14 mouse cellular contexts compared by ENCODE assay signal in genomic region chr12:73415856-73416366, GRCm38 (mm10).
DNase-seq lines count a peak whose midpoint lies in the region; ATAC-seq and TF ChIP-seq lines count a peak whose summit lies in the region.
"Had no signal": no experiment of that assay in that cellular context is flagged by ENCODE, and none has a peak within 500 bp of the region (broad histone marks: within the 10 kb centered on the region; RNA-seq: fewer than 3 reads in every experiment).

No protein-coding gene starts in this region.

- TF ChIP-seq POLR2A in myocyte (IDR thresholded peaks at IDR 0.05; ENCODE audit: insufficient read length, low read depth): no peak
- no peak for TF ChIP-seq POLR2A in lung, adult 2 months (IDR thresholded peaks at IDR 0.05; ENCODE audit: borderline replicate concordance, extremely low read depth, low read depth, low read length)

- no peaks in the 10 kb centered on the region for H3K36me3 ChIP-seq in forebrain, embryonic 14.5 days (ENCODE audit: control insufficient read depth, insufficient read depth, low read length)
- H3K36me3 ChIP-seq in forebrain, embryonic 11.5 days (ENCODE audit: control insufficient read depth, insufficient read depth, low read length): no peaks in the 10 kb centered on the region
- H3K36me3 ChIP-seq in embryonic facial prominence, embryonic 15.5 days: no peaks in the 10 kb centered on the region
- no peaks in the 10 kb centered on the region for H3K36me3 ChIP-seq in limb, embryonic 10.5 days
- H3K36me3 ChIP-seq in myocyte (ENCODE audit: control insufficient read depth, insufficient read depth): no peaks in the 10 kb centered on the region
- no peaks in the 10 kb centered on the region for H3K36me3 ChIP-seq in kidney, embryonic 16.5 days (ENCODE audit: insufficient read depth, low read length)
- H3K36me3 ChIP-seq: heart, embryonic 15.5 days; kidney, embryonic 15.5 days; lung, embryonic 15.5 days had no signal

- H3K9ac ChIP-seq in forebrain, embryonic 14.5 days (ENCODE audit: low read length): no peak overlapping the region
- no peak overlapping the region for H3K9ac ChIP-seq in forebrain, embryonic 11.5 days (ENCODE audit: low read length)
- no peak overlapping the region for H3K9ac ChIP-seq in embryonic facial prominence, embryonic 15.5 days
- no peak overlapping the region for H3K9ac ChIP-seq in kidney, embryonic 16.5 days (replicated peaks; ENCODE audit: low read length)
- H3K9ac ChIP-seq: heart, embryonic 15.5 days; kidney, embryonic 15.5 days; lung, embryonic 15.5 days had no signal

- no peak overlapping the region for H3K4me2 ChIP-seq in forebrain, embryonic 14.5 days (ENCODE audit: low read length)
- no peak overlapping the region for H3K4me2 ChIP-seq in forebrain, embryonic 11.5 days (ENCODE audit: low read depth, low read length, severe bottlenecking)
- no peak overlapping the region for H3K4me2 ChIP-seq in embryonic facial prominence, embryonic 15.5 days (replicated peaks)
- peak overlapping the region; percentile 51 for H3K4me2 ChIP-seq in myocyte (ENCODE audit: low read depth)
- no peak overlapping the region for H3K4me2 ChIP-seq in kidney, embryonic 16.5 days (replicated peaks; ENCODE audit: low read depth, low read length)
- H3K4me2 ChIP-seq: heart, embryonic 15.5 days; kidney, embryonic 15.5 days; lung, embryonic 15.5 days had no signal

- no peak for TF ChIP-seq CTCF in lung, adult 2 months (IDR thresholded peaks at IDR 0.05; ENCODE audit: insufficient read depth, low read length)

- H3K27ac ChIP-seq in forebrain, embryonic 14.5 days (ENCODE audit: low read depth, low read length): no peak overlapping the region
- H3K27ac ChIP-seq in forebrain, embryonic 11.5 days (ENCODE audit: low read depth, low read length): no peak overlapping the region
- H3K27ac ChIP-seq in embryonic facial prominence, embryonic 15.5 days (replicated peaks): peak overlapping the region; percentile 51
- H3K27ac ChIP-seq in limb, embryonic 10.5 days: peak overlapping the region; percentile 69; the same call in 1 of the 2 replicates
- H3K27ac ChIP-seq in kidney, embryonic 16.5 days (ENCODE audit: low read length): no peak overlapping the region
- H3K27ac ChIP-seq: heart, embryonic 15.5 days; kidney, embryonic 15.5 days; lung, embryonic 15.5 days had no signal

- ATAC-seq in forebrain, embryonic 14.5 days: peak; percentile 61; the same call in 1 of the 2 replicates
- ATAC-seq in forebrain, embryonic 11.5 days (replicated peaks; ENCODE audit: low FRiP score): no peak
- peak; percentile 12; the same call in 1 of the 2 replicates for ATAC-seq in embryonic facial prominence, embryonic 15.5 days (ENCODE audit: insufficient number of reproducible peaks, low FRiP score, low TSS enrichment, low read depth)
- no peak for ATAC-seq in kidney, embryonic 16.5 days (ENCODE audit: low FRiP score, low TSS enrichment)
- ATAC-seq: inflammation-experienced regulatory T-cells, adult 6 months had no signal

- no peaks in the 10 kb centered on the region for H3K9me3 ChIP-seq in forebrain, embryonic 14.5 days (replicated peaks; ENCODE audit: control insufficient read depth, low read length)
- H3K9me3 ChIP-seq in forebrain, embryonic 11.5 days (ENCODE audit: control insufficient read depth, low read length): no peaks in the 10 kb centered on the region
- no peaks in the 10 kb centered on the region for H3K9me3 ChIP-seq in embryonic facial prominence, embryonic 15.5 days (replicated peaks)
- no peaks in the 10 kb centered on the region for H3K9me3 ChIP-seq in limb, embryonic 10.5 days (replicated peaks)
- H3K9me3 ChIP-seq in kidney, embryonic 16.5 days (ENCODE audit: low read length): no peaks in the 10 kb centered on the region
- H3K9me3 ChIP-seq: heart, embryonic 15.5 days; kidney, embryonic 15.5 days; lung, embryonic 15.5 days had no signal

- H3K4me1 ChIP-seq in forebrain, embryonic 14.5 days (ENCODE audit: control insufficient read depth, insufficient read depth, low read length): 0 out of 2 replicates have a peak, but pooled peaks cover 2% of the 10 kb centered on the region
- peaks cover 7% of the 10 kb centered on the region; the same call in 1 of the 2 replicates for H3K4me1 ChIP-seq in forebrain, embryonic 11.5 days (replicated peaks; ENCODE audit: control insufficient read depth, insufficient read depth, low read length)
- peaks cover 32% of the 10 kb centered on the region for H3K4me1 ChIP-seq in embryonic facial prominence, embryonic 15.5 days
- H3K4me1 ChIP-seq in limb, embryonic 10.5 days: peaks cover 37% of the 10 kb centered on the region
- H3K4me1 ChIP-seq in kidney, embryonic 16.5 days (ENCODE audit: insufficient read depth, low read length): peaks cover 9% of the 10 kb centered on the region
- no peaks in the 10 kb centered on the region for H3K4me1 ChIP-seq in lung, adult 2 months (ENCODE audit: control insufficient read depth, insufficient read depth, low read length)
- H3K4me1 ChIP-seq: lung, embryonic 15.5 days had no signal

- no peak overlapping the region for H3K4me3 ChIP-seq in forebrain, embryonic 14.5 days (ENCODE audit: low read depth, low read length)
- no peak overlapping the region for H3K4me3 ChIP-seq in forebrain, embryonic 11.5 days (ENCODE audit: low read depth, low read length)
- H3K4me3 ChIP-seq in embryonic facial prominence, embryonic 15.5 days (replicated peaks): no peak overlapping the region
- no peak overlapping the region for H3K4me3 ChIP-seq in limb, embryonic 10.5 days
- no peak overlapping the region for H3K4me3 ChIP-seq in myocyte
- no peak overlapping the region for H3K4me3 ChIP-seq in kidney, embryonic 16.5 days (ENCODE audit: low read length)
- no peak overlapping the region for H3K4me3 ChIP-seq in lung, adult 2 months (replicated peaks; ENCODE audit: extremely low read depth, low read depth, low read length)
- H3K4me3 ChIP-seq: heart, embryonic 15.5 days; kidney, embryonic 15.5 days; lung, embryonic 15.5 days had no signal

- no peak overlapping the region for H3ac ChIP-seq in myocyte (ENCODE audit: control insufficient read depth, insufficient read length)

- no peak for DNase-seq in forebrain, embryonic 14.5 days (ENCODE audit: low spot score)
- no peak for DNase-seq in forebrain, embryonic 11.5 days (ENCODE audit: low spot score)
- no peak for DNase-seq in limb, embryonic 10.5 days (ENCODE audit: low spot score)
- DNase-seq in frontal cortex, postnatal 10 days (ENCODE audit: low spot score in 2 of 2): no peak
- DNase-seq in lung, adult 2 months: no peak
- DNase-seq: cerebellum, adult 9-11 months; right cerebral cortex, adult 18-20 months had no signal

- 57% methylated on average over 7 of the region's 7 CpGs for WGBS in forebrain, embryonic 14.5 days
- WGBS in forebrain, embryonic 11.5 days: 67% methylated on average over 7 of the region's 7 CpGs
- 36% methylated on average over 7 of the region's 7 CpGs for WGBS in embryonic facial prominence, embryonic 15.5 days
- WGBS in limb, embryonic 10.5 days: 81% methylated on average over 7 of the region's 7 CpGs
- 81% methylated on average over 7 of the region's 7 CpGs for WGBS in kidney, embryonic 16.5 days
- 72% methylated on average over 7 of the region's 7 CpGs for WGBS in lung, adult 2 months

- no peaks in the 10 kb centered on the region for H3K79me2 ChIP-seq in myocyte (ENCODE audit: control insufficient read depth, insufficient read depth)

- no peaks in the 10 kb centered on the region for H3K27me3 ChIP-seq in forebrain, embryonic 14.5 days (replicated peaks; ENCODE audit: control insufficient read depth, insufficient read depth, low read length)
- H3K27me3 ChIP-seq in forebrain, embryonic 11.5 days (ENCODE audit: control insufficient read depth, insufficient read depth, low read length): no peaks in the 10 kb centered on the region
- H3K27me3 ChIP-seq in embryonic facial prominence, embryonic 15.5 days: no peaks in the 10 kb centered on the region
- H3K27me3 ChIP-seq in limb, embryonic 10.5 days (ENCODE audit: low read depth, poor library complexity, severe bottlenecking): no peaks in the 10 kb centered on the region
- no peaks in the 10 kb centered on the region for H3K27me3 ChIP-seq in myocyte (ENCODE audit: control insufficient read depth, insufficient read depth, insufficient read length)
- H3K27me3 ChIP-seq in kidney, embryonic 16.5 days (ENCODE audit: insufficient read depth, low read length): 0 out of 2 replicates have a peak, but pooled peaks cover 3% of the 10 kb centered on the region
- H3K27me3 ChIP-seq: heart, embryonic 15.5 days; kidney, embryonic 15.5 days; lung, embryonic 15.5 days had no signal

TF ChIP-seq in myocyte, 11 proteins besides CTCF, POLR2A, EP300 and RAD21:
- TF ChIP-seq REST (IDR thresholded peaks at IDR 0.05; ENCODE audit: insufficient read depth, insufficient read length): no peak
- no peak for TF ChIP-seq MYOG (IDR thresholded peaks at IDR 0.05; ENCODE audit: control insufficient read depth in 1 of 3, insufficient read depth in 1 of 3, insufficient read length in 2 of 3, low read depth in 2 of 3)
- no peak for TF ChIP-seq E2F4 (IDR thresholded peaks at IDR 0.05; ENCODE audit: insufficient read depth)
- no peak for TF ChIP-seq MAX (IDR thresholded peaks at IDR 0.05; ENCODE audit: low read depth)
- TF ChIP-seq CEBPB (IDR thresholded peaks at IDR 0.05; ENCODE audit: insufficient read depth, poor library complexity, severe bottlenecking): no peak
- no peak for TF ChIP-seq TCF3 (IDR thresholded peaks at IDR 0.05; ENCODE audit: insufficient read length, low read depth)
- TF ChIP-seq TCF12 (IDR thresholded peaks at IDR 0.05; ENCODE audit: insufficient read depth, poor library complexity, severe bottlenecking): no peak
- TF ChIP-seq MYOD1 (IDR thresholded peaks at IDR 0.05; ENCODE audit: control insufficient read depth in 1 of 3, insufficient read length in 2 of 3, low read depth in 2 of 3): no peak
- no peak for TF ChIP-seq USF1 (IDR thresholded peaks at IDR 0.05; ENCODE audit: low read depth)
- TF ChIP-seq SRF (IDR thresholded peaks at IDR 0.05; ENCODE audit: control insufficient read depth, insufficient read length, low read depth): no peak
- TF ChIP-seq POLR2AphosphoS2 (IDR thresholded peaks at IDR 0.05; ENCODE audit: insufficient read length, low read depth): no peak
TF ChIP-seq in myocyte: peak in this region for 0.

Comparison
In these comparisons a context has a peak if more than half of its experiments do, and no peak if none do; other contexts are left out.
1. ATAC-seq: peak in forebrain, embryonic 14.5 days (single experiment) and embryonic facial prominence, embryonic 15.5 days (single experiment); none in forebrain, embryonic 11.5 days (single experiment) and kidney, embryonic 16.5 days (single experiment).
2. H3K27ac ChIP-seq: peak in embryonic facial prominence, embryonic 15.5 days (single experiment) and limb, embryonic 10.5 days (single experiment); none in forebrain, embryonic 14.5 days (single experiment), forebrain, embryonic 11.5 days (single experiment) and kidney, embryonic 16.5 days (single experiment).